Mouse (Mus musculus) adipose tissue, adult 10 weeks (tissue): ENCODE data around the gene Zfp143. TPM values are rescaled to one million over a fixed set of nuclear protein-coding genes. Genes with fewer than 3 reads are reported as not detected.

ENCODE experiments used
- polyA plus RNA-seq: library from polyadenylated mRNA; stranded (reverse); fragments of 350-450 nt; fragmentation: Illumina TruSeq; extraction: RNeasy Lipid Tissue Mini Kit (QIAGEN cat#74804); gene quantifications from one replicate; pipeline ENCODE4 v1.2.3, GENCODE M21; 2014; ENCODE audit warnings: low read depth, low replicate concordance

Zfp143 gene
- polyA plus RNA-seq: 7.7 TPM

GRCm38 (mm10) chr7:110061199-110061751, at the start of gene Zfp143:
Gene Zfp143, plus strand, starts transcription at chr7:110061217.

GRCm38 (mm10) chr7:110018117-110018630, 42.8 kb upstream of the Zfp143 start, which contains the start of gene Ipo7:
Gene Ipo7, plus strand, starts transcription at chr7:110018274.

GRCm38 (mm10) chr7:110121516-110122288, 60.7 kb downstream of the Zfp143 start, which contains the start of gene Wee1:
Gene Wee1, plus strand, starts transcription at chr7:110122046.

Other genes starting within 250 kb of the Zfp143 start
- 0.55 TPM for gene Scube2, start 195.5 kb upstream of the Zfp143 start, polyA plus RNA-seq
- gene Dennd5a, start 100.7 kb upstream of the Zfp143 start, polyA plus RNA-seq: 54.5 TPM
- 44.7 TPM for gene Tmem41b, start 74.3 kb upstream of the Zfp143 start, polyA plus RNA-seq
- gene Ipo7, start 42.9 kb upstream of the Zfp143 start, polyA plus RNA-seq: 45.8 TPM
- gene Wee1, start 60.8 kb downstream of the Zfp143 start, polyA plus RNA-seq: 13.0 TPM
- gene Swap70, start 160.5 kb downstream of the Zfp143 start, polyA plus RNA-seq: 16.0 TPM